Mouse (Mus musculus): ENCODE results near the gene Rnf144a. TPM values are rescaled to one million over a fixed set of nuclear protein-coding genes. Genes with fewer than 3 reads are reported as not detected.
"Not testable (repeated sequence)": the region's sequence is repeated elsewhere in the genome, so short reads cannot be mapped to it uniquely, and the experiment has no call there.

The Rnf144a gene
- 10 to 100 TPM; 29.9 to 31.8 TPM for total RNA-seq (2021)
- long read RNA-seq, experiment 1, full-length matches to known transcripts: 2 of 12 reads
- long read RNA-seq, experiment 1, partial matches to known transcripts: 1 of 12 reads
- long read RNA-seq, experiment 1, other reads (novel, unspliced or antisense): 9 of 12 reads
- long read RNA-seq, experiment 2, full-length matches to known transcripts: 3 of 14 reads
- long read RNA-seq, experiment 2, partial matches to known transcripts: 2 of 14 reads
- long read RNA-seq, experiment 2, other reads (novel, unspliced or antisense): 9 of 14 reads

- peak; percentile 96 to 97 for DNase-seq
- intact Hi-C loops (cut with DNase I): loop anchor here (2.0 kb wide), 2 partner anchors 46 to 58 kb away; no protein-coding TSS in a partner anchor
Measured at GRCm38 (mm10) chr12:26415104-26415771, at the start of gene Rnf144a. TSS of gene Rnf144a (minus strand) at chr12:26415254.

DNA sequence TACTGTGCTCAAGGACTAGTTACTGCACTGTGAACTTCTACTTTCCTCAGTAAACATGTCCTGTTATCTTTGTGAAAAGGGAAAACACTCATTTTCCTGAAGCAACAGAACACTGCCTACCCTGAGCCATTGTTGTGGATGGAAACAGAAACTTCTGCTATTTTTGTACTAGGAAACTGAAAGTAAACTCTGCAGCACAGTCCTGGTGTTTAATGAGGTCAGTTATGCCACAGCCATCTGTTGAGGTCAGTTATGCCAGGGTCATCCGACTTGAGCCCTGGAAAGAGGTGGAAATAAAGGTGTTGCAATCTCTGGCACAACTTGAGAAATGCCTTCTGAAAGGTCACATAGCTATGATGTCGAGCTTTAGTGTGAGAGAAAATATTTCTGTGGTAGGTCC, 45.0 kb upstream of the Rnf144a start:
- intact Hi-C loops (cut with DNase I): loop anchor here (2.0 kb wide), 1 partner anchor 45 kb away; the partner anchor contains the start of gene Rnf144a
- DNase-seq: no peak

- peak; percentile 50 to 51 for DNase-seq
Measured at GRCm38 (mm10) chr12:26456028-26456698, 41.1 kb upstream of the Rnf144a start, which contains the start of gene Rsad2. TSS of gene Rsad2 (minus strand) at chr12:26456452.

GRCm38 (mm10) chr12:26454682-26455081, 39.6 kb upstream of the Rnf144a start:
- intact Hi-C loops (cut with DNase I): no loop called here
- DNase-seq: peak in 1 of 2 experiments; percentile 24

More at GRCm38 (mm10) chr12:26456028-26456698, 41.1 kb upstream of the Rnf144a start, which contains the start of gene Rsad2:
- intact Hi-C loops (cut with DNase I): no loop called here

DNA sequence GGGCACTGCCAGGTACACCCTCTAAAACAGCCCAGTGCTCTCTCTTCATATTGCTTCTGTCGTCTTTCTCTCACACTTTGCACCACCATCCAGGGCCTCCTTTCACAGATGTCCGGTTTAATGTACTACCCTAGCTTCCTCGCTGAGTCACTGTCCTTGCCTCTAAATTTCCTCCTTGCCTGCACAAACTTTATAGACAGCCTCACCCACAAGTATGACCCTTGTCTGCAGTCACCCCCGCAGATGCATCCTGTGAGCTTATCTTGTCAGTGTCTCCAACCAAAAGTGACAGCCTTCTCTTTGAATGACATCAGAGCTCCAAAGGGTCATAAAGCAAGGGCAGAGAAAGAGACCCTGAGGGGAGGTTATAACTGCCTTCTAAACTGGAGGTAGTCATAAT, 37.9 kb upstream of the Rnf144a start:
- intact Hi-C loops (cut with DNase I): no loop called here

DNA sequence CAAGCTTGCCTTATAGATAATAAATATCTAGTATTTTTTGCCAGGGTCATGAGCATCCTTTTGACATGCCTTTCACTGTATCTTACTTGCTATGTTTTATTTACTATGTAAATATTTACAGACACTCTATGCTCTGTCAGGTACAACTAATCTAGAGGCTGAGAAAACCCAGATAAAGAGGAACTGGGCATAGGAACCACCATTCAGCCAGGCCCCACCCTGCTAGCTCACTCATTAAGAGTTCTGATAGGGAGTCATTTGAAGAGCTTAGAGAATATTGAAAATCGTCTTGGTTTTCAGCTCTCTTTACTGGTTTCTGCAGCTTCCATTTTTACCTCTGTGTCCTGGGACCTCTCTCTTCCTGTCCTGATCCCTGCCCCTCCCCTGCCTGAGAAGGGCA, 36.1 kb upstream of the Rnf144a start:
- intact Hi-C loops (cut with DNase I): no loop called here
- no peak for DNase-seq

More for the DNA sequence above, 37.9 kb upstream of the Rnf144a start:
- no peak for DNase-seq

GRCm38 (mm10) chr12:26449483-26449882, 34.4 kb upstream of the Rnf144a start:
- intact Hi-C loops (cut with DNase I): no loop called here
- DNase-seq: no peak

GRCm38 (mm10) chr12:26446377-26447045, 31.5 kb upstream of the Rnf144a start:
- no peak for DNase-seq
- intact Hi-C loops (cut with DNase I): no loop called here

DNA sequence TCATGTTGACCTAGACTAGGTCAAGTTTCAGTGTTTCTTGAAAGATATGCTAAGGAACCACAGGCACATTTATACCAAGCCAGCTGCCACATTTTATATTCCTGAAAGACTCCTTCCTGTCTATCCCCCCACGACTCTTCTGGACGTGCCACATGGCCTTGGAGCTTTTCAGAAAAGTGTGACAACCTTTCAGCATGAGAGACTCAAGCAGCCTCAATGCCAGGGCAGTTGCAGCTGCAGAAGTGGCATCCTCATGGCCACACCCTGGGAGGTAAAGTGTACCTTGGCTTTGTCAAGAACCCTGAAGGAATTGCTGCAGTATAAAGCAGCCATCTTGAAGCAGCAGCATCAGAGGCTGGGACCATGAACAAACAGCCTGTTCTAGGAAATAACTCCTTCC, 29.5 kb upstream of the Rnf144a start:
- no peak for DNase-seq
- intact Hi-C loops (cut with DNase I): no loop called here

- intact Hi-C loops (cut with DNase I): no loop called here
Measured at GRCm38 (mm10) chr12:26444054-26444453, 29.0 kb upstream of the Rnf144a start.

DNA sequence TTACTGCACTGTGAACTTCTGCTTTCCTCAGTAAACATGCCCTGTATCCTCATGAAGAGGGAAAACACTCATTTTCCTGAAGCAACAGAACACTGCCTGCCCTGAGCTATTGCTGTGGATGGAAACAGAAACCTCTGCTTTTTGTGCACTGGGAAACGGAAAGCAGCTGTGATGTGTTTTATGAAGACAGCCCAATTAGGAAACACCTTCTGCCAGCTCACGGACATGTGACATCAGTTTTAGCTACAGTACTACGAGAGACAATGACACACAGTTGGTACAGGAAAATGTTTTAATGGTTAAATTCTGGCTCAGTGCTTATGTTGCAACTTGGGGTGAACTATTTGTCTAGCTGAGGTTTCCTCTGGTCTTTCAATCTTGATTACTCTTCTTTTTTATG, 24.3 kb upstream of the Rnf144a start:
- no peak for DNase-seq
- intact Hi-C loops (cut with DNase I): no loop called here

More at GRCm38 (mm10) chr12:26444054-26444453, 29.0 kb upstream of the Rnf144a start:
- DNase-seq: peak; percentile 86 to 90

DNA sequence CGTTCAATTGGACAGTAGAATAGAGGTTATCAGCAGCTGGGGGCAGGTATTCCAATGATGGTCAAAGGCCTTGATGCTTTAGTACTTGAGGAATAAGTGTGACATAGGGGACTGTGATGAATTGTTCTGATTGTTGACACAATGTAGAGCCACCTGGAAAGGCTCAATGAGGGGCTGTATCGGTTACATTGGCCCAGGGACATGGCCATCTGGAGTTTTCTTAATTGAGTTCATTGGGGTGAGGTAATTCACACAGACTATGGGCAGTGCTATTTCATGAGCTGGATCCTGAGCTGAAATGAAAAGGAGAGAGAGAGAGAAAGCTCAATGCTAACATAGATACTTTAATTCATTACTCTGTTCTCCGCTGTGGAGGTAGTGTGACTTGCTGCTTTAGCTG, 22.9 kb upstream of the Rnf144a start:
- intact Hi-C loops (cut with DNase I): no loop called here
- DNase-seq: no peak

GRCm38 (mm10) chr12:26436334-26436733, 21.3 kb upstream of the Rnf144a start:
- peak; percentile 49 to 56 for DNase-seq
- intact Hi-C loops (cut with DNase I): no loop called here

DNA sequence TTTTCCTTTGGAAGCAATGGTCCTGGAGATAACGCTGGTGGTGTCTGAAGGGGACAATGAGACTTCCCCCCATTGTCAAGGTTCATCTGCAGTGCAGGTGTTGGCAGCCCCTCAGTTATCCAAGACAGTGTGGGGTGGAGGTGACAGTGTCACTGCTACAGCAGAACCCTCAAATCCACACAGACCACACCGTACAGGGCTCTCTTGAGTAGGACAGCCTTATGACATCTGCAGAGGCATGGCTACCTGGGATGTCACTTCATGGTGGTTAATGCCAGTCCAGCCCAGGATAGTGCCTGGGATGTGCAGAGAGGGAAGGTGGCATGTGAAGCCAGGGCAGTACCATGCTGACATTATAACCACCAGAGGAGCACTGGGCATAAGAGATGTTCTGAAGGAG, 13.7 kb upstream of the Rnf144a start:
- DNase-seq; intact Hi-C loops (cut with DNase I): not testable (repeated sequence)

- intact Hi-C loops (cut with DNase I): no loop called here
Measured at GRCm38 (mm10) chr12:26424841-26425240, 9.8 kb upstream of the Rnf144a start.

GRCm38 (mm10) chr12:26418322-26418721, 3.3 kb upstream of the Rnf144a start:
- intact Hi-C loops (cut with DNase I): no loop called here
- DNase-seq: no peak

More at GRCm38 (mm10) chr12:26424841-26425240, 9.8 kb upstream of the Rnf144a start:
- no peak for DNase-seq

DNA sequence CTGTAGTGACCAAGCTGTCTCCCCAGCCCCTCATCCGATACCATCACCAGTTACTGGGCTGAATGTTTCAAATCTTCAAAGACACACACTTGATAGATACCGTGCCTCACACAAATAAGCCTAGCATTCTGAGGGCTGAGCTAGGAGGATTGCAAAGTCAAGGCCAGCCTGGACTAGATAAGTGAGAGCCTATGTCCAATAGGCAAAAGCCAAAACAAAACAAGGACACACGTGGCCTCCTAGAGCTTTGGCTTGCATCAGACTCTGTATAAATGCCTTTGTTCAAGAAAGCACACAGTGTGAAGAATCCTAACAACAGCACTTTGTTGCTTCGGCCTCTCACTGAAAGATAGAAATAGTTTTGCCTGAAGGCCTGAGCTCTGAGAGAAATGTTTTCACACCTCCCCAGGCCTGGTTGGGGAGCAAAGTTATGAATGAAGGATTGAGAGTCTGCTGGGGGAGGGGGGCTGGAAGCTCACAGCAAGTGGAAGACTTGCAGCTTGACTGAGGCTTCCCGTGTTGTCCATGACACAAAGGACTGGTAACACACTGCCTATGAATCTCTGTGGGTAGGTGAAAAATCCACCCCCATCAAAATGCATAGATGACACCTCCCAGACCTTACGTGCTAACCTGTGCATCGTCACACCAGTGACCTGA, 1.7 kb upstream of the Rnf144a start:
- intact Hi-C loops (cut with DNase I): no loop called here
- no peak for DNase-seq

GRCm38 (mm10) chr12:26414451-26415103, 477 bp downstream of the Rnf144a start:
- intact Hi-C loops (cut with DNase I): loop anchor here (1.0 to 5.0 kb wide), 4 partner anchors 46 to 99 kb away; no protein-coding TSS in a partner anchor
- DNase-seq: peak; percentile 59

GRCm38 (mm10) chr12:26413961-26414411, 1.1 kb downstream of the Rnf144a start:
- intact Hi-C loops (cut with DNase I): loop anchor here (1.0 to 5.0 kb wide), 4 partner anchors 47 to 99 kb away; no protein-coding TSS in a partner anchor
- no peak for DNase-seq

Data from heart, postnatal 14 days (tissue).